Mouse (Mus musculus) urinary bladder, postnatal 0 days (tissue): ENCODE data around the gene Slc35f2. TPM values are rescaled to one million over a fixed set of nuclear protein-coding genes. Genes with fewer than 3 reads are reported as not detected.

Source experiments
- polyA plus RNA-seq: library from polyadenylated mRNA; unstranded; fragments of >200 nt; fragmentation: Nextera tagmentation; extraction: Ambion mirVana; gene quantifications from 2 replicates; pipeline ENCODE4 v1.2.1, GENCODE M21; 2015

Slc35f2 gene
- polyA plus RNA-seq, result 2.4 and 2.6 TPM in 2 replicates

GRCm38 (mm10) chr9:53771344-53772021 is at the start of gene Slc35f2:
TSS of gene Slc35f2 (plus strand) at chr9:53771538.

DNA sequence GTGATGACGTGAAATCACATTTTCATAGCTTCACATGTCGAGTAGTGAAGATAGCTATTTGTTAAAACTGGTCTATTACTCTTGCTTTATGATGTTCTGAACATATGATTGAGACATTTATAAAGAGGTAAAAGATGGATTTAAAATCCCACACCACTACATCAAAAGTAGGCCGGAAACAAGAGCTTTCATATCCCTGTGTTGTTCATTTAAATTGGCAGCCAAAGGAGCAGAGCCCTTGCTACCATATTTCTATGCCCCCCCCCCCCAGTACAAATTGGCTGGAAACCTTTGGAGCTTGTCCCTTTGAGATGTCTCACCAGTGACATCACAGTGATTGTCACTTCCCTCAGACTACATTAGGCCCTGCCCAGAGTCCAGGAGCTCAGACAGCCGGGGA is 78.5 kb downstream of the Slc35f2 start, which contains the start of gene Sln:
TSS of gene Sln (plus strand) at position 301 of the 400 bp plus-strand sequence.

Other genes with a start within 250 kb of the Slc35f2 start
- 4.6 and 6.2 TPM in 2 replicates for gene Atm, start 234.8 kb upstream of the Slc35f2 start, polyA plus RNA-seq
- 5.6 and 7.6 TPM in 2 replicates for gene Npat, start 234.5 kb upstream of the Slc35f2 start, polyA plus RNA-seq
- 69.9 and 99.6 TPM in 2 replicates for gene Acat1, start 161.2 kb upstream of the Slc35f2 start, polyA plus RNA-seq
- gene Cul5, start 101.5 kb upstream of the Slc35f2 start, polyA plus RNA-seq, result 21.4 and 26.1 TPM in 2 replicates
- 0.13 and 0.35 TPM in 2 replicates for gene Rab39, start 65.3 kb upstream of the Slc35f2 start, polyA plus RNA-seq
- gene Sln, start 78.6 kb downstream of the Slc35f2 start, polyA plus RNA-seq, result 0.40 and 0.65 TPM in 2 replicates
- 0.11 TPM in 1 of 2 replicates, not detected in the other for gene Elmod1, start 203.8 kb downstream of the Slc35f2 start, polyA plus RNA-seq